Mouse (Mus musculus) intestine, embryonic 14.5 days (tissue): ENCODE results near the gene Calcoco2. TPM values are rescaled to one million over a fixed set of nuclear protein-coding genes. Genes with fewer than 3 reads are reported as not detected.
A peak's percentile ranks its signal among the peaks of the same experiment; 100 is the strongest.

ENCODE experiments used
- ATAC-seq: fragments of 200-750 bp; cut with Nextera tagmentation; replicated peaks from 2 replicates; pipeline ENCODE4 v1.8.0; 2017; ENCODE audit warnings: low read depth, moderate number of reproducible peaks, moderate TSS enrichment, moderate library complexity; ENCODE audit not compliant: low FRiP score, low TSS enrichment
- DNase-seq: peaks from one replicate; pipeline ENCODE4 v3.0.0-alpha.2; 2018; ENCODE audit warnings: low spot score
- H3K27ac ChIP-seq: fragments of 300-500 bp; sonication (generic); 2 replicates; pipeline ENCODE4 v1.5.1; 2014; ENCODE audit warnings: low read depth, mild to moderate bottlenecking, control low read depth
- H3K27me3 ChIP-seq: fragments of 300-500 bp; sonication (generic); replicated peaks from 2 replicates; pipeline ENCODE4 v1.6.1; 2014; ENCODE audit warnings: low read length, control low read depth; ENCODE audit not compliant: control insufficient read depth, insufficient read depth
- H3K36me3 ChIP-seq: fragments of 300-500 bp; sonication (generic); 2 replicates; pipeline ENCODE4 v1.6.1; 2014; ENCODE audit warnings: low read length, control low read depth; ENCODE audit not compliant: control insufficient read depth, insufficient read depth
- H3K4me1 ChIP-seq: fragments of 300-500 bp; sonication (generic); replicated peaks from 2 replicates; pipeline ENCODE4 v1.6.1; 2014; ENCODE audit warnings: low read length, control low read depth, mixed read lengths; ENCODE audit not compliant: control insufficient read depth, insufficient read depth
- H3K4me2 ChIP-seq: fragments of 300-500 bp; sonication (generic); 2 replicates; pipeline ENCODE4 v1.6.1; 2014; ENCODE audit warnings: low read length
- H3K4me3 ChIP-seq: fragments of 300-500 bp; sonication (generic); 2 replicates; pipeline ENCODE4 v1.5.1; 2014; ENCODE audit warnings: low read depth, low read length, control low read depth, mixed read lengths
- H3K9ac ChIP-seq: fragments of 300-500 bp; sonication (generic); 2 replicates; pipeline ENCODE4 v1.6.1; 2014; ENCODE audit warnings: mild to moderate bottlenecking, low read length
- H3K9me3 ChIP-seq: fragments of 300-500 bp; sonication (generic); 2 replicates; pipeline ENCODE4 v1.6.1; 2016; ENCODE audit warnings: low read length, control low read depth; ENCODE audit not compliant: control insufficient read depth
- WGBS: fragments of 180-500 bp; shearing (Covaris S2); extraction: QIAGEN DNeasy Blood & Tissue Kit; methylation state at CpG from one replicate; pipeline ENCODE4 v1.1.7; 2014; 5-methylcytosine and 5-hydroxymethylcytosine counted together
- polyA plus RNA-seq: library from polyadenylated mRNA; unstranded; fragments of >200 nt; fragmentation: Nextera tagmentation; extraction: Ambion mirVana; gene quantifications from 2 replicates; pipeline ENCODE4 v1.2.1, GENCODE M21; 2014

Calcoco2 gene
- polyA plus RNA-seq = 0.11 TPM in 1 of 2 replicates, not detected in the other

DNA sequence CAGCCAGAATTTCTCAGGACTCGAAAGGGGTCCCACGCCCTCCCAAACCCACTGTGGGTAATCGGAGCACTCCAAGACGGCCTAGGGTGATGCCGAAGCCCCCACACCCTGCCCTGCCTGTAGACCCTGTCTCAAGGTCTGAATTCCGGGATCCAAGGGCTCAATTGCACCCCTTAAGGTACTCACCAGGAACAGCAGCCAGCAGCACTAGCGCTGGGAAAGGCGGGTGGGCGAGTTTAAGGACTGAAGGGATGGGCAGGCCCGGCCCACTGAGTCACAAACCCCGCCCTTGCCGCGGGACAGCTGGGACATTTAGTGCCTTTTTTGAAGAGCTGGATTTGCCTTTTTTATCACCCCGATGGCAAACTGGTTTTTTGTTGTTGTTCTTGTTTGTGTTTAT is at the start of gene Calcoco2:
TSS of gene Calcoco2 (minus strand) at position 214 of the 400 bp plus-strand sequence.
- WGBS = 42% methylated on average over 14 of the region's 14 CpGs
- Histone ChIP-seq H3K27ac (no peak within 1 kb of the TSS), H3K36me3 (no peaks in the 10 kb centered on the region), H3K9me3 (no peaks in the 10 kb centered on the region), H3K27me3 (no peaks in the 10 kb centered on the region), H3K9ac (no peak within 1 kb of the TSS), H3K4me1 (no peaks in the 10 kb centered on the region), H3K4me3 (no peak within 1 kb of the TSS), H3K4me2 (no peak within 1 kb of the TSS)
- ATAC-seq = no peak
- DNase-seq = no peak

DNA sequence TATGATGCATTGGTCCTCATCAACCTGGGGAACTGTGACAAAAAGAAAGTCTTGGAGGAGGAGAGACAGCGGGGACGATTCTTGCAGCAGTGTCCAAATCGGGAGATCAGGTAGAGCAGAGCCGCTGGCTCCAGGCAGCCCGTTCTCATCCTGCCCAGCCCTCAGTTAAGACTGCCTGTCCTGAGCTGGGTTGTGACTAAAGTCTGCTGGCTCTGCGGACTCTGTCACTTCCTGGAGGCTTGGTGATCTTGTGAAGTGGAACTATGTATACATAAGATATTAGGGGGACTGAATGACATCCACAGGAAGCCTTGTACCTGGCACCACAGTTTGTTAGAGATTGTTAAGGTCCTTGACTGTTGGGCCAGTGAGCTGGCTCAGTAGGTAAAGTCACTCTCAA is 35.7 kb upstream of the Calcoco2 start:
- no peaks in the 10 kb centered on the region; the same call in 1 of the 2 replicates for H3K4me1 ChIP-seq
- peaks cover 15% of the 10 kb centered on the region for H3K27me3 ChIP-seq
- no peaks in the 10 kb centered on the region for H3K9me3 ChIP-seq
- WGBS = 66% methylated on average over 6 of the region's 6 CpGs
- H3K4me3 ChIP-seq = no peak overlapping the region
- H3K9ac ChIP-seq = no peak overlapping the region
- no peak for ATAC-seq
- DNase-seq = no peak
- H3K36me3 ChIP-seq = no peaks in the 10 kb centered on the region
- H3K4me2 ChIP-seq = no peak overlapping the region
- no peak overlapping the region for H3K27ac ChIP-seq

DNA sequence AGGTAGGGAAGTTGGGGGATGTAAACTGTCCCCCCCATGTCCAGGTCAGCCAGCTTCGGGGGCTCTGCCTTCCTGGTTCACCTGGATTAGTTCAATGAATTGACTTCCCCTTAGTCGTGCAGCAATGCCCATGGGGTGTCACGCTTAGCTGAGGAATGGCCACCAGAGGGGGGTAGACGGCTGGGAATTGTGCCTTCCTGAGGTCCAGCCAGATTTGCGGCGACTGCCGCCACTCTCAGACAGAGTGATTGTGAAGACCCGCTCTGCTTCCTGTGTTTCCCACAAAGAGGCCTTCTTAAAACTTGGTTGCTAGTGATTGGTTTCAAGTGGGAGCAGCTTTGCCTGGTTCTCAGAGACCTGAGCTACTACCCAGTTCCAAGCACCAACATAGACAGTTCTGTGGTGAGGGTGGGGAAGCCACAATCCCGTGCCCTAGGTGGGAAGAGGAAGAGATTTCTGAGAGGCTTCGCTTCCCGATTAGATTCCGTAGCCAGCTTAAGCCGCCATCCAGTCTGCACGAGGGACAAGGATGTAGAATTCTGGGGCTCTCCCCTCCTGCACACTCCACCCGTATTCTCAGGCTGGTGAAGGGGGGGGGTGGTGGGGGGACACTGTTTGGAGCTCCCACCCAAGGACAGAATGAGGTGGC is 34.0 kb upstream of the Calcoco2 start:
- peak overlapping the region; percentile 16; the same call in 1 of the 2 replicates for H3K9ac ChIP-seq
- no peaks in the 10 kb centered on the region for H3K36me3 ChIP-seq
- no peaks in the 10 kb centered on the region for H3K9me3 ChIP-seq
- H3K27ac ChIP-seq = no peak overlapping the region
- H3K4me3 ChIP-seq = peak overlapping the region; percentile 13; the same call in 1 of the 2 replicates
- peaks cover 15% of the 10 kb centered on the region for H3K27me3 ChIP-seq
- DNase-seq (peak; percentile 91), ATAC-seq (peak; percentile 61)
- WGBS = 3% methylated on average over 15 of the region's 15 CpGs
- no peaks in the 10 kb centered on the region; the same call in 1 of the 2 replicates for H3K4me1 ChIP-seq
- peak overlapping the region; percentile 50 for H3K4me2 ChIP-seq

DNA sequence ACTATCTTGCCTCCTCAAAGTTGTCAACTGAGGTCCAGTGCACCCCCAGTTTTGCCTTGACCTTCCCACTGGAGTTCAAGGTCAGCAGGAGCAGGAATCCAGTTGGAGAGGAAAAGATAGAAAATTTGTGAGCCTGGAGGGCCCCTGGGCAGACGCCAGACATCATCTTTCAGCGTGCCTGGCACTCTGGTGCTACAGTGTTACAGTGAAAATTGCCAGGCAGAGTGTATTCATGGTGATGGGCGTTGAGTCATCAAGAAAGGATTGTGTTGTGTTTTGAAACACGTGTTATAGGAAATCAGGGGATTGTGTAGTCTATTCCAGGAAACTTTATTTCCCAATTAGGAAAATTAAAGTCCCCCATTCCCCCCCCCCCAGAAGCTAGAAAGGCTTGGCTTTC is 32.0 kb upstream of the Calcoco2 start:
- Histone ChIP-seq H3K4me1 (no peaks in the 10 kb centered on the region; the same call in 1 of the 2 replicates), H3K9me3 (no peaks in the 10 kb centered on the region), H3K4me2 (no peak overlapping the region), H3K27ac (no peak overlapping the region), H3K36me3 (no peaks in the 10 kb centered on the region), H3K4me3 (no peak overlapping the region), H3K9ac (no peak overlapping the region), H3K27me3 (peaks cover 15% of the 10 kb centered on the region)
- ATAC-seq (no peak), DNase-seq (no peak)
- 58% methylated on average over 4 of the region's 4 CpGs for WGBS

DNA sequence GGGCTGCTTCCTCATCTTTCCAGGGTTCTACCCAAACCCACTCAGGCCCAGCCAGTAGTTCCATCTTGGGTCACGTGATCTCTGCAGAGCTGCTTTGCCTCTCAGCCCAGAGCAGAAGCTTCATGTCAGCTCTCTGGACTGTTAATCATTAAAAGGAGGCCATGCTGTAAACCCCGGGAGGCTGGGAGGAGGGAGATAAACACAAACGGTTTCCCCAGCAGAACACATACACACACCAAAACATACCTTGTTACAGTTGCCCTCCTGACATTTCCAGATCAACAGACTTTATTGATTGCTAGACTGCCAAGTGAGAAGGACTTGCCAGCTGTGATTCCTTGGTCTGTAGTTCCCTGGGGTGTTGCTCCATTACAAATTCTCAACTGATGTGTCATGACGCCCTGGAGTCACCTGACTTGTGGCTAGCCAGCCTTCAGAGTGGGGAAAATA is 29.0 kb upstream of the Calcoco2 start:
- 9% methylated on average over 4 of the region's 4 CpGs for WGBS
- no peaks in the 10 kb centered on the region; the same call in 1 of the 2 replicates for H3K4me1 ChIP-seq
- H3K4me2 ChIP-seq = no peak overlapping the region
- ATAC-seq (peak; percentile 80), DNase-seq (peak; percentile 68)
- H3K27me3 ChIP-seq = peaks cover under 1% of the 10 kb centered on the region; the same call in 1 of the 2 replicates
- no peak overlapping the region for H3K4me3 ChIP-seq
- H3K9ac ChIP-seq = no peak overlapping the region
- H3K36me3 ChIP-seq = no peaks in the 10 kb centered on the region
- no peak overlapping the region; the same call in 1 of the 2 replicates for H3K27ac ChIP-seq
- H3K9me3 ChIP-seq = no peaks in the 10 kb centered on the region

DNA sequence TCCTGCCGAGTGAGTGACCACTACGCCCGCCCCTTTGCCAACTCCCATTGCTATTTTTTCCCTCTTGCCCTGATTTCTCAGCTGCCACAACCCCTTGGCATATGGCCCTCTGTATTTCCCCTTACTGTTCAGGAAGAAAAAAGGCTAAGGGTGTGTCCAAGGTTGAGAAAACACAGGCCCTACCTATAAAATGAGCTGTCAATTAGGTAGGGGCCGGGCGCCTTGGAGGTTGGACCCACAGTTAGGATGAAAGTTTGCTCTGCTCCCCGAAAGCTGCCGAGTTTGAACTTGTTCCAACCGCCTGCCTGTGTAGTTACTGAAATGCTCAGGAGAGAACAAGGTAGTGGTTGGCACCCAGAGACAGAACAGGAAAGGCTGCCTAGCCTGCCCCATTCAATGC is 24.1 kb upstream of the Calcoco2 start:
- Histone ChIP-seq H3K27ac (no peak overlapping the region; the same call in 1 of the 2 replicates), H3K4me1 (no peaks in the 10 kb centered on the region; the same call in 1 of the 2 replicates), H3K9me3 (no peaks in the 10 kb centered on the region), H3K36me3 (no peaks in the 10 kb centered on the region), H3K4me2 (no peak overlapping the region), H3K27me3 (no peaks in the 10 kb centered on the region), H3K9ac (no peak overlapping the region), H3K4me3 (no peak overlapping the region)
- ATAC-seq = no peak
- 71% methylated on average over 8 of the region's 8 CpGs for WGBS
- no peak for DNase-seq

DNA sequence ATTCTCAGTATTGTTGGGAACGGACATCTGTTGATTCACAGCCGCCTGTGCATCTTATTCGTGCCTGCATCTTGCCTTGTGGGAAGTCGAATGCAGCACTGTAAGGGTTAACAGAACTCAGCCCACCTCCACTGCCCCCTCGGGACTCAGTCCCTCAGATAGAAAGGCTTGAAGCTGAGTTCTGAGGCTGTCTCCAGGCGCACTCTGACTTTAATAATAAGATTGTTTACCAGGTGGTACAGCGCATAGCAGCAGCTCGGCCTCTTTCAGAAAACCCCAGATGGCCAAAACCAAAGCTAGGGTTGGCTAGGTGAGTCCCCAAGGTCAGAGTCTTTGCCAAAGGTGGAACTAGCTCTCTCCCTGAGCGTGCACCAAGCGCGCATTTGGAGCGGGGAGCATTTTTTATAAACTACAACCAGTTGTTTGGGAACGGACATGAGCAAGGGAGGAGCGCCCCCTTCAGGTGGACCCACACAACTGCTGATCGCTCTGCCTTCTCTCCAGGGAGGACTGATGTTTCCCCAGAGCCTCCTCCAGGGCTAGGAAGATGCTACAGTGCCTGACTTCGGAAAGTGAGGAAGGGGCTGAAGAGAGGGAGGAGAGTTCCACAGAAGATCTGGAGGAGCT is 21.6 kb upstream of the Calcoco2 start, which contains the start of gene Ttll6:
TSS of gene Ttll6 (plus strand) at position 548 of the 627 bp plus-strand sequence.
- no peaks in the 10 kb centered on the region for H3K27me3 ChIP-seq
- no peaks in the 10 kb centered on the region for H3K36me3 ChIP-seq
- H3K9ac ChIP-seq = no peak within 1 kb of the TSS
- ATAC-seq (no peak), DNase-seq (peak; percentile 88)
- H3K4me1 ChIP-seq = no peaks in the 10 kb centered on the region
- no peak within 1 kb of the TSS for H3K4me3 ChIP-seq
- H3K27ac ChIP-seq = no peak within 1 kb of the TSS
- no peaks in the 10 kb centered on the region for H3K9me3 ChIP-seq
- peak within 1 kb of the TSS; percentile 28; the same call in 1 of the 2 replicates for H3K4me2 ChIP-seq
- WGBS = 18% methylated on average over 16 of the region's 16 CpGs

DNA sequence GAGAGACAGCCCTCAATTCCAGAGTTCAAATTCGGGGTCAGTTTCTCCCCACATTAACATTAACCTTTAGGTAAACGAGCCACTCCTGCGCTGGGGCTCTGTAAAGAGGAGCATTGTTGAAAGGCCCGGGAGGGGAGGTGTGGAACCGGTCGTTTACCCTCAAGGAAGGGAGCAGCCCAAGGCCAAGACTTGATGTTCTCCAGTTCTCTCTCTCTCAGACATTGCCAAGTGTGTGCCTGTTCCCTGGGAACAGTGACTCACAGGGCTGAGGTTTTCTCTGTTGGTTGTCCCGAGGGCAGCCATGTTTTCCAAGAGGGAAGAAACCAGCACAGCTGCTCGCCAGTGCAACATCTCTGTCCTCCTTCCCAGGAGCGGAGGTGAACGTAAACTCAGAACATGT is 18.8 kb upstream of the Calcoco2 start:
- DNase-seq (no peak), ATAC-seq (peak; percentile 61)
- Histone ChIP-seq H3K36me3 (no peaks in the 10 kb centered on the region), H3K9me3 (no peaks in the 10 kb centered on the region), H3K4me3 (no peak overlapping the region), H3K9ac (no peak overlapping the region), H3K27me3 (peaks cover 10% of the 10 kb centered on the region), H3K4me1 (no peaks in the 10 kb centered on the region), H3K4me2 (no peak overlapping the region), H3K27ac (peak overlapping the region; percentile 59; the same call in 1 of the 2 replicates)
- 39% methylated on average over 10 of the region's 10 CpGs for WGBS
